Mouse (Mus musculus): ENCODE results near the gene Mylk.

GRCm38 (mm10) chr16:34899997-34900396, 155.0 kb downstream of the Mylk start:
- no peak for TF ChIP-seq HCFC1 (IDR thresholded peaks at IDR 0.05; ENCODE audit: borderline replicate concordance, insufficient read depth, low read length)
- TF ChIP-seq ZNF384 (IDR thresholded peaks at IDR 0.05; ENCODE audit: low read depth, low read length), result no peak
- TF ChIP-seq CHD2 (IDR thresholded peaks at IDR 0.05; ENCODE audit: low read depth, low read length), result no peak
- TF ChIP-seq MAFK (IDR thresholded peaks at IDR 0.05; ENCODE audit: insufficient read depth, low read depth, low read length), result no peak
- TF ChIP-seq ZC3H11A (IDR thresholded peaks at IDR 0.05; ENCODE audit: borderline replicate concordance, low read depth, low read length), result no peak
